Mouse (Mus musculus): ENCODE results near the gene Strbp. TPM values are rescaled to one million over a fixed set of nuclear protein-coding genes. Genes with fewer than 3 reads are reported as not detected.
A peak's percentile ranks its signal among the peaks of the same experiment; 100 is the strongest.

Gene Strbp
- polyA plus RNA-seq, 1 experiment = 49.5 TPM

DNA sequence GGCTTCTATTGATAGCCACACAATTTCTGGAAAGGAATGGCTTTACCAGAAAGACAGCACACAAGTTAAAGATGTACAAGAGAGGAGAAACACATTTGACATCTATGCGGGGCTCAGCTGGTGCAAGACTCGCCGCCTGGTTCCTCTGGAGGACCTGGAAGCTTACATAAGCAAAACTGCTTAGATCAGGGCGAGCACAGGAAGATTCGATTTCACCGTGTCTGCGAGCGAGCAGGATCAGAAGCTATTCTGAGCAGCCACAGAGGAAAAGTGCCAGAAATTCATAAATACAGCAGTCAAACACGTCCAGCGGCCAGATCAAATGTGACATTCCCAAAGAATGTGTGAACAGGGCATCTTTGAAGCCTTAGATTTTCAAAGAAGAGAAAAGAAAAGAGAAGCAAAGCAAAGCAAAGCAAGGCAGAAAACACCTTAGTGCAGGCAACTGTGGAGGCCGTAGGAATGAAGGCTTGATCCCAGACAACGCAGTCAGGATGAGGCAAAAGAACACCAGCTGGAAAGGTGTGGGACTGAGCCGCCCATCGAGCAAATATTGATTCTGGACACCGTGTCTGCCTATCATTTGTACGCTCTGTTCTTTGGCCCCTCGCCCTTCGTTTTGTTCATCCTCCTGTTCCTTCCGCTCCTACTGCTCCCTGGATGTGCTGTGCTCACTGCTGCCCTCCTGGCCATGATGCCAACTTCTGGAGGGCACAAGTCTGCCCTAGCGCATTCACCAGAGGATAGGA is 38.3 kb upstream of the Strbp start:
- Histone ChIP-seq H3K27ac (ENCODE audit: insufficient read depth, low read length) (0 out of 2 replicates have a peak overlapping the region, but pooled peaks have one; percentile 40), H3K4me1 (ENCODE audit: control insufficient read depth, insufficient read depth, low read length) (peaks cover 5% of the 10 kb centered on the region), H3K27me3 (ENCODE audit: control insufficient read depth, insufficient read depth, low read length) (no peaks in the 10 kb centered on the region), H3K4me3 (replicated peaks; ENCODE audit: insufficient read depth, low read depth, low read length) (no peak overlapping the region)
- TF ChIP-seq POLR2A (IDR thresholded peaks at IDR 0.05; ENCODE audit: borderline replicate concordance, insufficient read depth, low read length) (no peak), CTCF (IDR thresholded peaks at IDR 0.05; ENCODE audit: borderline replicate concordance, insufficient read depth, low read depth, low read length) (no peak)
- 28% methylated on average over 20 of the region's 20 CpGs for WGBS
- DNase-seq = peak; percentile 53 to 56

DNA sequence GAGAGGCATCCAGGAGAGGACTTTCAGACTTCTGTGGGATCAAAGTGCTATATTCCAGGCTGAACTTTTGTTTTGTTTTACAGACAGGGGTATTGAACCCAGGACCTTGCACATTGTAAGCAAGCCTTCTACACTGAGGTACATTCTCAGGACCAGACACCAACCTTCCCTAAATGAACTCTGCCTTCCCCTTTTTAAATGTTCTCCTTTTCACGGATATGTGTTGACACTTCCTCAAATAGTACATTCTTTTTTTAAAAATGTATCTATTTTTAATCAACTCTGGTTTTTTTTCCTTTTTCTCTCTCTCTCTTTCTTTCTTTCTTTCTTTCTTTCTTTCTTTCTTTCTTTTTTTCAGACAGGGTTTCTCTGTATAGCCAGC is 32.1 kb upstream of the Strbp start:
- H3K27me3 ChIP-seq (ENCODE audit: control insufficient read depth, insufficient read depth, low read length) = no peaks in the 10 kb centered on the region
- TF ChIP-seq CTCF (IDR thresholded peaks at IDR 0.05; ENCODE audit: borderline replicate concordance, insufficient read depth, low read depth, low read length) (no peak), POLR2A (IDR thresholded peaks at IDR 0.05; ENCODE audit: borderline replicate concordance, insufficient read depth, low read length) (no peak)
- H3K4me1 ChIP-seq (ENCODE audit: control insufficient read depth, insufficient read depth, low read length) = no peaks in the 10 kb centered on the region
- H3K27ac ChIP-seq (ENCODE audit: insufficient read depth, low read length) = no peak overlapping the region
- WGBS = 80% methylated on average over 1 of the region's 1 CpGs
- H3K4me3 ChIP-seq (replicated peaks; ENCODE audit: insufficient read depth, low read depth, low read length) = no peak overlapping the region
- no peak for DNase-seq

DNA sequence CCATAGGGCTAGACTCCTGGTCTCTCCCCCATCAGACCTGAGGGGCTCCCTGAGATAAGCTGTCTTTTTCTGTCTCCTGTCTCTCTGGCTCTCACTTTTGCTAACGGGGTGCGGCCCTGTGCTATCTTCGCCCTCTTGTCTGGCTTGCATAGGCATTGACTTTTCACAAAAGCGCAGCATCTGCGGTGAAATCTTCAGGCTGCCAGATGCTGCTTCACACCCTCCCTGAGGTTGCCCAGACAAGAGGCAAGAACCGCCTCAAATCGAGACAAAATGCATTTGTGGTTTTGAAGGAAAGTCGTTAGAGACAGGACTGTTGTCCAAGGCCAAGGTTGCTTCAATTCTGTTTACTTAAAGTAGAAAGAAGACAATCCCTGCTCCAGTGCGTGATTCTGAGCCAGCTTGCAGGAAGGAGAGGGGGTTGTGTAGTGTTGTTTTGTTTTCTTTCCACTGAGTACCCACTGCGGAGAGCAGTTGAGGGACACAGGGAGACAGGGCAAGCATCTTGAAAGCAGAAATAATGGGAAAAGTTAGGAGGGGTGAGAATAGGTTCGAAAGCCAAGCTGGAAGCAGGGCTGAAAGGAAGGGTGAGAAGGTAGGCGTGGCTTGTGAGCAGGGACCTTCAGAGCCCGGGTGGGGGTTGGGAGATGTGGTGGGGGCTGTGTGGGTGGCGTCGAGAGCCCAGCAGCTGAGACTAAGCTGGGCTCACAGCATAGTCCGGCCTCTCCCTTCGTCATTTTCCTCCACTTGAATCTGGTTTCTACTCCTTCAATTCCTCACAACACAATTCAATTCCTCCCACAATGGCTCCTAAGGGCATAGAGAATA is 31.5 kb upstream of the Strbp start:
- TF ChIP-seq POLR2A (IDR thresholded peaks at IDR 0.05; ENCODE audit: borderline replicate concordance, insufficient read depth, low read length) (no peak), CTCF (IDR thresholded peaks at IDR 0.05; ENCODE audit: borderline replicate concordance, insufficient read depth, low read depth, low read length) (no peak)
- Histone ChIP-seq H3K4me1 (ENCODE audit: control insufficient read depth, insufficient read depth, low read length) (no peaks in the 10 kb centered on the region), H3K27ac (ENCODE audit: insufficient read depth, low read length) (no peak overlapping the region), H3K27me3 (ENCODE audit: control insufficient read depth, insufficient read depth, low read length) (no peaks in the 10 kb centered on the region), H3K4me3 (replicated peaks; ENCODE audit: insufficient read depth, low read depth, low read length) (no peak overlapping the region)
- WGBS = 35% methylated on average over 17 of the region's 17 CpGs
- no peak for DNase-seq

DNA sequence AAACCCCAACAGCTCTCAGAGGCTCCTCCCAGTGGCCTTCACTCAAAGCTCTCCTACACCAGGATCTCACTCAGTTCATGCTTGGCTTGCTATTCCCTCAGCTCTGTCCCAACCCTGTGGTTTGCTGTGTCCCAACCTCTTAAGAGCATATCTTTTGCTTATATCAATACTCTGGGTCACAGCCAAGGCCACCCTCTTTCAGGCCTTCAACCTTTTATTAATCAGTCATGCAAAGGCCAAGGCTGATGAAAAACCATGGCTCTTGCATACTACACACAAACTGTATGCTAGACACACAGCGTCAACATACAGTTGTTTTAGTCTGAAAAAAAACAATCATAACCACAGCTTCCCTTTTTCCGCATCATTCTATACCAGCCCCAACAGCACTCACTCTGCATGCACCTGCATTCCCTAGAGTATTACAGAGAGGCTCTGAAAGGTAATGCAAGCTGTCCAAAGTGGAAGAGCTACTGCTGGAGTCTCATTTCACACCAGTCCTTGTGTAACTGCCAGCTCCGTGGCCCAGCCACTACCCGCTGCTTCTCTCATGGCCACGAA is 27.7 kb upstream of the Strbp start:
- H3K4me1 ChIP-seq (ENCODE audit: control insufficient read depth, insufficient read depth, low read length) = no peaks in the 10 kb centered on the region
- H3K4me3 ChIP-seq (replicated peaks; ENCODE audit: insufficient read depth, low read depth, low read length) = no peak overlapping the region
- H3K27me3 ChIP-seq (ENCODE audit: control insufficient read depth, insufficient read depth, low read length) = no peaks in the 10 kb centered on the region; the same call in 1 of the 2 replicates
- TF ChIP-seq POLR2A (IDR thresholded peaks at IDR 0.05; ENCODE audit: borderline replicate concordance, insufficient read depth, low read length) = no peak
- no peak for TF ChIP-seq CTCF (IDR thresholded peaks at IDR 0.05; ENCODE audit: borderline replicate concordance, insufficient read depth, low read depth, low read length)
- 83% methylated on average over 5 of the region's 5 CpGs for WGBS
- no peak overlapping the region for H3K27ac ChIP-seq (ENCODE audit: insufficient read depth, low read length)
- no peak for DNase-seq

DNA sequence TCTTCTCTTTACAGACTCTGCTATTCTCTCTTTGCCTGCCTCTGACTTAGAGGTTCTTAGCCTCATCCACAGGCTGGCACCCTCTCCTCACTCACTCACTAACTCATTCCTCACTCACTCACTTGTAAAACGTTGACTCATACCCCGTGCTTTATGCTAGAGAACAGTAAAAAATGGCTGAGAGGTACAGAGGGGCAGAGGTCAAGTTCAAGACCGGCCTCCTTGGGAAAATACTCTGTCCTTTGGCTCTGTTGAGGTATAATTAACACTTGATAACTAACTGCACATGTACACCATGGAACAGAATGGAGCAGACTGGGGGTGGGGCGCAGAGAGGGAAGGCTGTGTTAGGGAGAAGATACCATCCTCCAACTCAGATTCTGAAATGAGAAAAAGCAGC is 20.6 kb upstream of the Strbp start:
- no peaks in the 10 kb centered on the region; the same call in 1 of the 2 replicates for H3K27me3 ChIP-seq (ENCODE audit: control insufficient read depth, insufficient read depth, low read length)
- DNase-seq = no peak
- H3K4me3 ChIP-seq (replicated peaks; ENCODE audit: insufficient read depth, low read depth, low read length) = no peak overlapping the region
- H3K27ac ChIP-seq (ENCODE audit: insufficient read depth, low read length) = no peak overlapping the region
- TF ChIP-seq CTCF (IDR thresholded peaks at IDR 0.05; ENCODE audit: borderline replicate concordance, insufficient read depth, low read depth, low read length) (no peak), POLR2A (IDR thresholded peaks at IDR 0.05; ENCODE audit: borderline replicate concordance, insufficient read depth, low read length) (no peak)
- 92% methylated on average over 4 of the region's 4 CpGs for WGBS
- peaks cover 9% of the 10 kb centered on the region; the same call in 1 of the 2 replicates for H3K4me1 ChIP-seq (ENCODE audit: control insufficient read depth, insufficient read depth, low read length)

DNA sequence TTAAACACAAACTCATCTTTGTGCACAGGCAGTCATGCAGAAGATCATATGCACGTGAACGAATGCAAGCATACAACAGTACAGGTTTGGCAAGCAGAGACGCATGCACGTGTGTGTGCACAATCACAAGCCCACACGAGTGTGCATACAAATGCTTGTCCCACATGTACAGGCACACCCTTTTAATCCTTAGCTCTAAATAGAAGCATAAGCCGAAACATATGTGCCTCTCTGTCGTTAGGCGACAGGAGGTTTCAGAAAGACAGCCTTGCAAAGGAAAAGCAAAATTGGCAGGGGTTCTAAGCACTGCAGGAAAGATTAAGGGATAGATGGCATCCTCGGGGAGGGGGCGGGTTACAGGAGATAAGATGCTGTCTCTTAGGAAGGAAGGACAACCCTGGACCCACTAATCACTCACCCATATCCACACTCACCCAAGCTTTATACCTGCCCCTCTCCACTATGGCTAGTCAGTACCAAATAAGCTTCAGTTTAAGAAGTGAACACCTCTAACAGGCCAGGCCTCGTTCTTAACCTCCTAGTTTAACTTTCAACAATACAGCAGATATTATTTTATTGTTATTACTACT is 19.9 kb upstream of the Strbp start:
- H3K27ac ChIP-seq (ENCODE audit: insufficient read depth, low read length) = peak overlapping the region; percentile 46; the same call in 1 of the 2 replicates
- 18% methylated on average over 11 of the region's 11 CpGs for WGBS

DNA sequence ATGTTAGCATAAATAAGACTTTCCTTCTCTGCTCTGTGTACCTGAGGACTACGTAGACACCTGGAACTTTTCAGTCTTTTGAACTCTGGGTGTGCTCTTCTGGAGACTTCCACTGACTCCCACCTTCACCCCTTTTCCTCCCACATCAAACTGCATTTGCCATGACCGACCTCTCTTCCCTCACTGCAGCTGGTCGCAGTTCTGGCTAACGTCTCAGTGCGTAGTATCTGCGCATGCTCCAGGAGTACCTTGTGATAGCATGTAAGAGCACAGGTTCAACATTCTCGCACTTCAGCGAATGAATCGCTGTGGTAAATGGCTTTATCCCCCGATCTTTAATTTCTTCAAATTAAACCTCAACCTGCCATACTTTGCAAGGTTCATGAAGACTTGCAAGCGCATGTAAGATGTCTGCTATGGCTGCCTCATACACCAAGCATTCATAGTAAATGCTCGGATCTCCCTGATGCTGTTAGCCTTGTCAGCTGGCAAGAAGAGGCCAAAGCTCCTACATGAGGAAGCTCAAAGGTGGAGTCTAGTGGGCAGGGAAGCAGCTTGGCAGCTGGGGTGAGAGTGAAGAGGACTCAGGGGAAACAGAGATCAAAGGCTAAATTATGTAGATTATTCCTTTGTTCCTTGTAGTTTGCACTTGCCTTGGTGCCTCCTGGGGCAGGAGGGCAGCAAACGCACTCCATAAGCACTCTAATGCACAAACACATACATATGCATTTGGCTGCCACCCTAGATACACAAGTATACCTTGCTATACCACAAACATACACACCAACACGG is 19.2 kb upstream of the Strbp start:
- Histone ChIP-seq H3K4me3 (replicated peaks; ENCODE audit: insufficient read depth, low read depth, low read length) (no peak overlapping the region), H3K27ac (ENCODE audit: insufficient read depth, low read length) (no peak overlapping the region), H3K4me1 (ENCODE audit: control insufficient read depth, insufficient read depth, low read length) (peaks cover 9% of the 10 kb centered on the region; the same call in 1 of the 2 replicates), H3K27me3 (ENCODE audit: control insufficient read depth, insufficient read depth, low read length) (no peaks in the 10 kb centered on the region)
- no peak for DNase-seq
- TF ChIP-seq POLR2A (IDR thresholded peaks at IDR 0.05; ENCODE audit: borderline replicate concordance, insufficient read depth, low read length) (no peak), CTCF (IDR thresholded peaks at IDR 0.05; ENCODE audit: borderline replicate concordance, insufficient read depth, low read depth, low read length) (no peak)
- 86% methylated on average over 14 of the region's 14 CpGs for WGBS

More for the DNA sequence above, 19.9 kb upstream of the Strbp start:
- peak overlapping the region; percentile 33 for H3K4me3 ChIP-seq (replicated peaks; ENCODE audit: insufficient read depth, low read depth, low read length)
- H3K4me1 ChIP-seq (ENCODE audit: control insufficient read depth, insufficient read depth, low read length) = peaks cover 9% of the 10 kb centered on the region; the same call in 1 of the 2 replicates
- peak in 1 of 2 experiments; percentile 44 for DNase-seq
- no peak for TF ChIP-seq POLR2A (IDR thresholded peaks at IDR 0.05; ENCODE audit: borderline replicate concordance, insufficient read depth, low read length)
- TF ChIP-seq CTCF (IDR thresholded peaks at IDR 0.05; ENCODE audit: borderline replicate concordance, insufficient read depth, low read depth, low read length) = no peak
- H3K27me3 ChIP-seq (ENCODE audit: control insufficient read depth, insufficient read depth, low read length) = no peaks in the 10 kb centered on the region

Data from cerebellum, adult 2 months (tissue).